26 mouse cellular contexts compared by ENCODE assay signal in genomic region chr5:129211385-129212031, GRCm38 (mm10).
DNase-seq lines count a peak whose midpoint lies in the region; ATAC-seq lines count a peak whose summit lies in the region.
"Had no signal": no experiment of that assay in that cellular context is flagged by ENCODE, and none has a peak within 500 bp of the region (broad histone marks: within the 10 kb centered on the region; RNA-seq: fewer than 3 reads in every experiment).

No protein-coding gene starts in this region.

- 42% methylated on average over 14 of the region's 14 CpGs for WGBS in forebrain, embryonic 13.5 days
- WGBS in forebrain, embryonic 12.5 days, result 59% methylated on average over 14 of the region's 14 CpGs
- WGBS in kidney, embryonic 15.5 days, result 44% methylated on average over 14 of the region's 14 CpGs
- 31% methylated on average over 14 of the region's 14 CpGs for WGBS in neural tube, embryonic 13.5 days
- 35% methylated on average over 14 of the region's 14 CpGs for WGBS in neural tube, embryonic 14.5 days

- 0 out of 2 replicates have a peak overlapping the region, but pooled peaks have one; percentile 4 for H3K4me2 ChIP-seq in forebrain, embryonic 13.5 days
- H3K4me2 ChIP-seq in forebrain, embryonic 12.5 days, result no peak overlapping the region
- H3K4me2 ChIP-seq in kidney, embryonic 15.5 days, result 0 out of 2 replicates have a peak overlapping the region, but pooled peaks have one; percentile 0
- peak overlapping the region; percentile 11; the same call in 1 of the 2 replicates for H3K4me2 ChIP-seq in neural tube, embryonic 13.5 days
- H3K4me2 ChIP-seq in neural tube, embryonic 14.5 days (ENCODE audit: low read depth, low read length), result 0 out of 2 replicates have a peak overlapping the region, but pooled peaks have one; percentile 1
- H3K4me2 ChIP-seq: heart, embryonic 15.5 days; limb, embryonic 13.5 days; liver, embryonic 12.5 days; neural tube, embryonic 12.5 days had no signal

- H3K4me1 ChIP-seq in forebrain, embryonic 13.5 days, result peaks cover 8% of the 10 kb centered on the region
- H3K4me1 ChIP-seq in forebrain, embryonic 12.5 days, result peaks cover 15% of the 10 kb centered on the region
- H3K4me1 ChIP-seq in kidney, embryonic 15.5 days, result peaks cover 32% of the 10 kb centered on the region
- peaks cover 30% of the 10 kb centered on the region for H3K4me1 ChIP-seq in neural tube, embryonic 13.5 days (replicated peaks)
- 0 out of 2 replicates have a peak, but pooled peaks cover 3% of the 10 kb centered on the region for H3K4me1 ChIP-seq in neural tube, embryonic 14.5 days (ENCODE audit: control insufficient read depth, insufficient read depth, low read length)
- H3K4me1 ChIP-seq: heart, embryonic 15.5 days; limb, embryonic 13.5 days; liver, embryonic 12.5 days had no signal

- H3K27ac ChIP-seq in forebrain, embryonic 13.5 days, result no peak overlapping the region; the same call in 1 of the 2 replicates
- no peak overlapping the region for H3K27ac ChIP-seq in forebrain, embryonic 12.5 days
- no peak overlapping the region for H3K27ac ChIP-seq in kidney, embryonic 15.5 days
- H3K27ac ChIP-seq in neural tube, embryonic 13.5 days (replicated peaks), result peak overlapping the region; percentile 65
- no peak overlapping the region for H3K27ac ChIP-seq in neural tube, embryonic 14.5 days (ENCODE audit: low read depth, low read length)
- H3K27ac ChIP-seq: gastrocnemius, adult 2 months; heart, embryonic 15.5 days; limb, embryonic 13.5 days; liver, embryonic 12.5 days; neural tube, embryonic 12.5 days; stomach, postnatal 0 days had no signal

- no peaks in the 10 kb centered on the region for H3K27me3 ChIP-seq in forebrain, embryonic 13.5 days
- peaks cover 11% of the 10 kb centered on the region for H3K27me3 ChIP-seq in forebrain, embryonic 12.5 days
- H3K27me3 ChIP-seq in kidney, embryonic 15.5 days, result peaks cover 42% of the 10 kb centered on the region
- H3K27me3 ChIP-seq in neural tube, embryonic 13.5 days, result peaks cover 15% of the 10 kb centered on the region; the same call in 1 of the 2 replicates
- H3K27me3 ChIP-seq in neural tube, embryonic 14.5 days (ENCODE audit: control insufficient read depth, insufficient read depth, low read length), result no peaks in the 10 kb centered on the region
- H3K27me3 ChIP-seq: heart, embryonic 15.5 days had no signal

- H3K9ac ChIP-seq in forebrain, embryonic 13.5 days, result no peak overlapping the region
- H3K9ac ChIP-seq in forebrain, embryonic 12.5 days, result no peak overlapping the region
- H3K9ac ChIP-seq in kidney, embryonic 15.5 days, result no peak overlapping the region
- H3K9ac ChIP-seq in neural tube, embryonic 13.5 days, result no peak overlapping the region
- H3K9ac ChIP-seq in neural tube, embryonic 14.5 days (replicated peaks; ENCODE audit: low read depth, low read length), result no peak overlapping the region
- H3K9ac ChIP-seq: heart, embryonic 15.5 days; limb, embryonic 13.5 days; liver, embryonic 12.5 days; neural tube, embryonic 12.5 days had no signal

- H3K9me3 ChIP-seq in forebrain, embryonic 13.5 days (replicated peaks), result no peaks in the 10 kb centered on the region
- 0 out of 2 replicates have a peak, but pooled peaks cover 4% of the 10 kb centered on the region for H3K9me3 ChIP-seq in forebrain, embryonic 12.5 days
- H3K9me3 ChIP-seq in kidney, embryonic 15.5 days (replicated peaks), result no peaks in the 10 kb centered on the region
- no peaks in the 10 kb centered on the region for H3K9me3 ChIP-seq in neural tube, embryonic 13.5 days
- H3K9me3 ChIP-seq in neural tube, embryonic 14.5 days (ENCODE audit: control insufficient read depth, low read length), result no peaks in the 10 kb centered on the region
- H3K9me3 ChIP-seq: heart, embryonic 15.5 days; limb, embryonic 13.5 days; liver, embryonic 12.5 days; neural tube, embryonic 12.5 days had no signal

- no peak for ATAC-seq in forebrain, embryonic 13.5 days
- no peak for ATAC-seq in forebrain, embryonic 12.5 days (ENCODE audit: low FRiP score)
- no peak for ATAC-seq in kidney, embryonic 15.5 days (replicated peaks; ENCODE audit: low FRiP score)
- ATAC-seq in neural tube, embryonic 13.5 days (ENCODE audit: low read depth), result peak; percentile 52
- peak; percentile 44; the same call in 1 of the 2 replicates for ATAC-seq in neural tube, embryonic 14.5 days (ENCODE audit: low read depth)
- ATAC-seq: liver, embryonic 12.5 days had no signal

- H3K4me3 ChIP-seq in forebrain, embryonic 13.5 days, result no peak overlapping the region
- H3K4me3 ChIP-seq in forebrain, embryonic 12.5 days (replicated peaks), result no peak overlapping the region
- no peak overlapping the region for H3K4me3 ChIP-seq in kidney, embryonic 15.5 days (replicated peaks)
- no peak overlapping the region for H3K4me3 ChIP-seq in neural tube, embryonic 13.5 days
- H3K4me3 ChIP-seq in neural tube, embryonic 14.5 days (ENCODE audit: low read depth, low read length), result no peak overlapping the region
- H3K4me3 ChIP-seq: erythroblast, embryonic 14.5 days; gastrocnemius, adult 2 months; heart, embryonic 15.5 days; limb, embryonic 13.5 days; liver, embryonic 12.5 days; neural tube, embryonic 12.5 days had no signal

- no peak for DNase-seq in kidney, adult 8-10 months
- no peak for DNase-seq in neural tube, embryonic 10.5 days (ENCODE audit: extremely low spot score, low spot score)
- DNase-seq in lung, postnatal 14 days, result no peak
- DNase-seq: adrenal gland, postnatal 25 days; cerebellum, adult 11 months; cerebellum, postnatal 10 days; gastrocnemius, adult 2 months; heart, postnatal 36 days; kidney, adult 9 months; layer of hippocampus, adult 9-11 months; lung, adult 18-20 months; lung, postnatal 10 days; right cerebral cortex, postnatal 14 days; thymus, adult 2 months; thymus, postnatal 4 days had no signal

- no peaks in the 10 kb centered on the region for H3K36me3 ChIP-seq in forebrain, embryonic 13.5 days (ENCODE audit: poor library complexity, severe bottlenecking)
- no peaks in the 10 kb centered on the region for H3K36me3 ChIP-seq in forebrain, embryonic 12.5 days (replicated peaks)
- H3K36me3 ChIP-seq in kidney, embryonic 15.5 days, result no peaks in the 10 kb centered on the region
- no peaks in the 10 kb centered on the region for H3K36me3 ChIP-seq in neural tube, embryonic 13.5 days
- H3K36me3 ChIP-seq in neural tube, embryonic 14.5 days (ENCODE audit: control insufficient read depth, insufficient read depth, low read length), result no peaks in the 10 kb centered on the region
- H3K36me3 ChIP-seq: heart, embryonic 15.5 days; limb, embryonic 13.5 days; liver, embryonic 12.5 days; neural tube, embryonic 12.5 days had no signal

Comparison
In these comparisons a context has a peak if more than half of its experiments do, and no peak if none do; other contexts are left out.
1. ATAC-seq: peak in neural tube, embryonic 13.5 days (single experiment) and neural tube, embryonic 14.5 days (single experiment); none in forebrain, embryonic 13.5 days (single experiment), forebrain, embryonic 12.5 days (single experiment) and kidney, embryonic 15.5 days (single experiment).